Mouse (Mus musculus) midbrain, embryonic 13.5 days (tissue): ENCODE measurements around the gene Cks1b. TPM values are rescaled to one million over a fixed set of nuclear protein-coding genes. Genes with fewer than 3 reads are reported as not detected.
"Not testable (repeated sequence)": the region's sequence is repeated elsewhere in the genome, so short reads cannot be mapped to it uniquely, and the experiment has no call there.

Experiments used
- ATAC-seq: fragments of 200-750 bp; cut with Nextera tagmentation; 2 replicates; pipeline ENCODE4 v1.8.0; 2017; ENCODE audit warnings: mild to moderate bottlenecking, moderate TSS enrichment, moderate library complexity
- H3K27ac ChIP-seq: fragments of 300-500 bp; sonication (generic); 2 replicates; pipeline ENCODE4 v1.5.1; 2015; ENCODE audit warnings: inconsistent platforms, mild to moderate bottlenecking, moderate library complexity
- H3K27me3 ChIP-seq: fragments of 300-500 bp; sonication (generic); 2 replicates; pipeline ENCODE4 v1.6.1; 2015; ENCODE audit warnings: mild to moderate bottlenecking, inconsistent platforms
- H3K36me3 ChIP-seq: fragments of 300-500 bp; sonication (generic); 2 replicates; pipeline ENCODE4 v1.6.1; 2015; ENCODE audit warnings: mild to moderate bottlenecking, inconsistent platforms
- H3K4me1 ChIP-seq: fragments of 300-500 bp; sonication (generic); replicated peaks from 2 replicates; pipeline ENCODE4 v1.6.1; 2015; ENCODE audit warnings: inconsistent platforms
- H3K4me2 ChIP-seq: fragments of 300-500 bp; sonication (generic); replicated peaks from 2 replicates; pipeline ENCODE4 v1.6.1; 2015; ENCODE audit warnings: moderate library complexity, mild to moderate bottlenecking, inconsistent platforms
- H3K4me3 ChIP-seq: fragments of 300-500 bp; sonication (generic); replicated peaks from 2 replicates; pipeline ENCODE4 v1.5.1; 2015; ENCODE audit warnings: mild to moderate bottlenecking, inconsistent platforms
- H3K9ac ChIP-seq: fragments of 300-500 bp; sonication (generic); replicated peaks from 2 replicates; pipeline ENCODE4 v1.6.1; 2015; ENCODE audit warnings: mild to moderate bottlenecking, inconsistent platforms
- H3K9me3 ChIP-seq: fragments of 300-500 bp; sonication (generic); 2 replicates; pipeline ENCODE4 v1.6.1; 2016; ENCODE audit warnings: mild to moderate bottlenecking, inconsistent platforms
- WGBS: fragments of 180-500 bp; shearing (Covaris S2); methylation state at CpG from one replicate; pipeline ENCODE4 v1.1.7; 2015; 5-methylcytosine and 5-hydroxymethylcytosine counted together
- polyA plus RNA-seq: library from polyadenylated mRNA; unstranded; fragments of >200 nt; fragmentation: Nextera tagmentation; extraction: Ambion mirVana; gene quantifications from 2 replicates; pipeline ENCODE4 v1.2.1, GENCODE M21; 2015

Gene Cks1b
- polyA plus RNA-seq, 1 experiment from 2014 or later = 176 TPM

- WGBS = 95% methylated on average over 2 of the region's 2 CpGs
- Histone ChIP-seq H3K27me3 (no peaks in the 10 kb centered on the region), H3K4me3 (no peak overlapping the region)
These were observed 22.5 kb upstream of the Cks1b start for GRCm38 (mm10) chr3:89440691-89441090.

GRCm38 (mm10) chr3:89437269-89437668 is 19.1 kb upstream of the Cks1b start:
- H3K9ac ChIP-seq = peak overlapping the region; percentile 51; the same call in 1 of the 2 replicates
- no peak for ATAC-seq
- H3K4me1 ChIP-seq = peaks cover 24% of the 10 kb centered on the region
- H3K4me3 ChIP-seq = peak overlapping the region; percentile 33
- no peaks in the 10 kb centered on the region for H3K9me3 ChIP-seq
- H3K36me3 ChIP-seq = peaks cover 27% of the 10 kb centered on the region
- WGBS = 17% methylated on average over 5 of the region's 5 CpGs
- peak overlapping the region; percentile 49 for H3K4me2 ChIP-seq
- no peak overlapping the region for H3K27ac ChIP-seq
- no peaks in the 10 kb centered on the region for H3K27me3 ChIP-seq

More at GRCm38 (mm10) chr3:89440691-89441090, 22.5 kb upstream of the Cks1b start:
- no peak overlapping the region for H3K4me2 ChIP-seq
- H3K9me3 ChIP-seq = no peaks in the 10 kb centered on the region
- H3K9ac ChIP-seq = no peak overlapping the region
- 0 out of 2 replicates have a peak, but pooled peaks cover 3% of the 10 kb centered on the region for H3K36me3 ChIP-seq
- peaks cover 15% of the 10 kb centered on the region for H3K4me1 ChIP-seq
- no peak for ATAC-seq
- no peak overlapping the region for H3K27ac ChIP-seq

- Histone ChIP-seq H3K4me1 (peaks cover 31% of the 10 kb centered on the region), H3K27ac (peak within 1 kb of the TSS; percentile 21; the same call in 1 of the 2 replicates), H3K4me3 (peak within 1 kb of the TSS; percentile 33), H3K27me3 (no peaks in the 10 kb centered on the region), H3K4me2 (peak within 1 kb of the TSS; percentile 49), H3K9me3 (no peaks in the 10 kb centered on the region), H3K36me3 (peaks cover 30% of the 10 kb centered on the region), H3K9ac (peak within 1 kb of the TSS; percentile 51; the same call in 1 of the 2 replicates)
- WGBS = 5% methylated on average over 16 of the region's 16 CpGs
- ATAC-seq = peak; percentile 40
These were observed 18.3 kb upstream of the Cks1b start, which contains the start of gene Pbxip1 for GRCm38 (mm10) chr3:89436176-89437113. TSS of gene Pbxip1 (plus strand) at chr3:89436706.

- Histone ChIP-seq H3K4me2 (no peak overlapping the region), H3K36me3 (peaks cover 30% of the 10 kb centered on the region), H3K4me1 (peaks cover 40% of the 10 kb centered on the region), H3K9me3 (no peaks in the 10 kb centered on the region), H3K27me3 (no peaks in the 10 kb centered on the region), H3K4me3 (no peak overlapping the region), H3K27ac (no peak overlapping the region), H3K9ac (no peak overlapping the region)
- 73% methylated on average over 7 of the region's 7 CpGs for WGBS
- no peak for ATAC-seq
These were observed 16.9 kb upstream of the Cks1b start for GRCm38 (mm10) chr3:89435041-89435440.

- peaks cover 30% of the 10 kb centered on the region for H3K36me3 ChIP-seq
- peaks cover 40% of the 10 kb centered on the region for H3K4me1 ChIP-seq
- H3K27ac ChIP-seq = 0 out of 2 replicates have a peak overlapping the region, but pooled peaks have one; percentile 2
- H3K9ac ChIP-seq = 0 out of 2 replicates have a peak overlapping the region, but pooled peaks have one; percentile 16
- WGBS = 88% methylated on average over 11 of the region's 11 CpGs
- H3K27me3 ChIP-seq = no peaks in the 10 kb centered on the region
- no peak overlapping the region for H3K4me2 ChIP-seq
- H3K9me3 ChIP-seq = no peaks in the 10 kb centered on the region
- no peak overlapping the region for H3K4me3 ChIP-seq
- no peak for ATAC-seq
These were observed 16.3 kb upstream of the Cks1b start for GRCm38 (mm10) chr3:89434532-89434931.

- no peak overlapping the region for H3K4me2 ChIP-seq
- no peak for ATAC-seq
These were observed 14.4 kb upstream of the Cks1b start for GRCm38 (mm10) chr3:89432606-89433005.

GRCm38 (mm10) chr3:89430171-89431159 is 12.3 kb upstream of the Cks1b start, which contains the start of gene Pygo2:
TSS of gene Pygo2 (plus strand) at chr3:89430214.
- 2% methylated on average over 66 of the region's 68 CpGs for WGBS
- peak within 1 kb of the TSS; percentile 90 for H3K9ac ChIP-seq
- peaks cover 49% of the 10 kb centered on the region for H3K36me3 ChIP-seq
- peak; percentile 99 for ATAC-seq
- H3K4me2 ChIP-seq = peak within 1 kb of the TSS; percentile 87
- peak within 1 kb of the TSS; percentile 91 for H3K27ac ChIP-seq
- H3K4me3 ChIP-seq = peak within 1 kb of the TSS; percentile 81
- peaks cover 24% of the 10 kb centered on the region for H3K4me1 ChIP-seq
- no peaks in the 10 kb centered on the region for H3K27me3 ChIP-seq
- no peaks in the 10 kb centered on the region for H3K9me3 ChIP-seq

More at GRCm38 (mm10) chr3:89432606-89433005, 14.4 kb upstream of the Cks1b start:
- 94% methylated on average over 8 of the region's 8 CpGs for WGBS
- H3K27me3 ChIP-seq = no peaks in the 10 kb centered on the region
- H3K4me3 ChIP-seq = no peak overlapping the region
- H3K9me3 ChIP-seq = no peaks in the 10 kb centered on the region
- no peak overlapping the region for H3K9ac ChIP-seq
- H3K27ac ChIP-seq = no peak overlapping the region
- H3K36me3 ChIP-seq = peaks cover 33% of the 10 kb centered on the region
- peaks cover 40% of the 10 kb centered on the region for H3K4me1 ChIP-seq

- H3K36me3 ChIP-seq = peaks cover 44% of the 10 kb centered on the region
- H3K4me1 ChIP-seq = peaks cover 16% of the 10 kb centered on the region
- ATAC-seq, H3K4me2 ChIP-seq, H3K4me3 ChIP-seq, H3K9me3 ChIP-seq, H3K9ac ChIP-seq, H3K27me3 ChIP-seq, H3K27ac ChIP-seq: not testable (repeated sequence)
- WGBS = 88% methylated on average over 7 of the region's 7 CpGs
These were observed 10.8 kb upstream of the Cks1b start for GRCm38 (mm10) chr3:89429021-89429420.

- Histone ChIP-seq H3K27me3 (no peaks in the 10 kb centered on the region), H3K27ac (no peak overlapping the region), H3K9ac (no peak overlapping the region), H3K4me2 (no peak overlapping the region), H3K4me1 (peaks cover 27% of the 10 kb centered on the region), H3K4me3 (no peak overlapping the region), H3K9me3 (no peaks in the 10 kb centered on the region), H3K36me3 (peaks cover 24% of the 10 kb centered on the region)
- ATAC-seq = no peak
- WGBS = 89% methylated on average over 4 of the region's 4 CpGs
These were observed 7.7 kb upstream of the Cks1b start for GRCm38 (mm10) chr3:89425876-89426275.

- Histone ChIP-seq H3K27me3 (no peaks in the 10 kb centered on the region), H3K9ac (no peak overlapping the region), H3K4me3 (no peak overlapping the region), H3K27ac (no peak overlapping the region), H3K9me3 (no peaks in the 10 kb centered on the region), H3K4me1 (peaks cover 29% of the 10 kb centered on the region), H3K4me2 (no peak overlapping the region), H3K36me3 (peaks cover 24% of the 10 kb centered on the region)
- ATAC-seq = no peak
- WGBS = 87% methylated on average over 5 of the region's 5 CpGs
These were observed 7.0 kb upstream of the Cks1b start for GRCm38 (mm10) chr3:89425141-89425525.

- no peak overlapping the region for H3K4me3 ChIP-seq
- peaks cover 24% of the 10 kb centered on the region for H3K36me3 ChIP-seq
- H3K27ac ChIP-seq = no peak overlapping the region
- no peaks in the 10 kb centered on the region for H3K9me3 ChIP-seq
- H3K9ac ChIP-seq = no peak overlapping the region
- no peak overlapping the region for H3K4me2 ChIP-seq
- H3K4me1 ChIP-seq = peaks cover 34% of the 10 kb centered on the region
- ATAC-seq = no peak
- no peaks in the 10 kb centered on the region for H3K27me3 ChIP-seq
- WGBS = 93% methylated on average over 5 of the region's 5 CpGs
These were observed 6.4 kb upstream of the Cks1b start for GRCm38 (mm10) chr3:89424416-89425140.
